Mouse (Mus musculus) testis, adult 2 months (tissue): Measurements from ENCODE around the gene Nbea.

ENCODE experiments used
- CTCF ChIP-seq: fragments of 200-500 bp; IDR thresholded peaks from 2 replicates; pipeline ENCODE4 v1.5.1; 2012; ENCODE audit warnings: low read depth, mild to moderate bottlenecking, inconsistent platforms, low read length, moderate library complexity; ENCODE audit not compliant: control insufficient read depth, insufficient read depth, insufficient replicate concordance
- POLR2A ChIP-seq: fragments of 200-500 bp; IDR thresholded peaks from 2 replicates; pipeline ENCODE4 v1.6.1; 2012; ENCODE audit warnings: low read depth, mild to moderate bottlenecking, inconsistent platforms, low read length, moderate library complexity; ENCODE audit not compliant: control insufficient read depth

GRCm38 (mm10) chr3:55743885-55744284 lies 439.6 kb downstream of the Nbea start:
- TF ChIP-seq POLR2A, result no peak
- no peak for TF ChIP-seq CTCF
